Mouse (Mus musculus) erythroblast, embryonic 14.5 days (primary cell): ENCODE results near the gene Naip2. TPM values are rescaled to one million over a fixed set of nuclear protein-coding genes. Genes with fewer than 3 reads are reported as not detected.

ENCODE experiments used
- H3K27me3 ChIP-seq: 2 replicates; pipeline ENCODE4 v1.6.1; 2012; ENCODE audit warnings: inconsistent platforms; ENCODE audit not compliant: control insufficient read depth
- H3K36me3 ChIP-seq: 2 replicates; pipeline ENCODE4 v1.6.1; 2012; ENCODE audit warnings: mild to moderate bottlenecking, inconsistent platforms; ENCODE audit not compliant: control insufficient read depth
- H3K4me1 ChIP-seq: 2 replicates; pipeline ENCODE4 v1.6.1; 2012; ENCODE audit warnings: inconsistent platforms; ENCODE audit not compliant: control insufficient read depth
- H3K4me3 ChIP-seq: replicated peaks from 2 replicates; pipeline ENCODE3; 2012; ENCODE audit warnings: moderate library complexity, mild to moderate bottlenecking, inconsistent platforms
- H3K9me3 ChIP-seq: 2 replicates; pipeline ENCODE4 v1.6.1; 2012; ENCODE audit warnings: low read length, inconsistent platforms, mixed read lengths; ENCODE audit not compliant: control insufficient read depth
- GATA1 ChIP-seq: IDR thresholded peaks from 2 replicates; pipeline ENCODE4 v1.6.1; 2012; ENCODE audit warnings: low read length, inconsistent platforms, mixed read lengths
- TAL1 ChIP-seq: IDR thresholded peaks from 3 replicates; pipeline ENCODE4 v1.6.1; 2012; ENCODE audit warnings: low read length, inconsistent platforms, mixed read lengths
- polyA plus RNA-seq: library from polyadenylated mRNA; stranded (reverse); fragments of >175 nt; gene quantifications from 2 replicates; pipeline ENCODE4 v1.2.3, GENCODE M21; 2012

Naip2 gene
- polyA plus RNA-seq, 1 experiment = not detected

DNA sequence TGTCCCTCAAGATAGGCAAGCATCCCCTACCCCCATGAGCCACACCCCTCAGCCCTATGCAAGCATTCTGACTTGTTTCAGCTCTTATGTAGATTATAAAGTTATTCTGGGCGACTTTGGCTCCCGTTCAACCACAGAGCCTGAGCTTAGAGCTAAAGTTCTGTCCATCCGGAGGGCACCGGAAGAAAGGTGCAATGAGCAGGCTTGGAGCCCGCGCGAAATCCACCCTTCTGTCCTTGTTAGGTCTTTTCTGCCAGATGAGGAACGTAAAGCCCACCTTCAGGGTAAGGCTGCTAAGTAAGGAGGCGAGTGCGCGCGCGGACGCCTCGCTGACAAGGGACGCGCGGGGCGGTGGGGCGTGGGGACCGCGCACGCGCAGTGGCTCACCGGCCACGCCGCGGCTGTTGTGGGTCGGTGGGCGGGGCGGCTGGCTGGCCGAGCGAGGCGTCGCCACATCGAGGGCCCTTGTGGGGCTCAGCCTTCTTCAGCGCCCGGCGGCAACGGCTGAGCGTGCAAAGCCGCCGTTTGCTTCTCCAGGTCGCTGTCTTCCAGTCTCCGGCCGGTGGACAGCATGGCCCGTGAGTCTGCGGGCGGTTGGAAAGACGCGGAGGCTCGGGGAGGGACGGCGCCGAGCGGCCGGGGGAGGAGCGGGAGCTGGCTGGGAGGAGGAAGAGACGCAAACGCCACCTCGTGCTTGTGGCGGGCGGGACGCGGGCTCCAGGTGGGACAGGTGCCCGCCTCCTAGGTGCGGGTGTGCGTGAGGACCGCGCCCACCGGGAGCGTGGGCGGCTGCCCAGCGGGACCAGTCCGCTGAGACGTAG, 94.0 kb downstream of the Naip2 start, which contains the start of gene Serf1:
Gene Serf1, plus strand, starts transcription at position 361 of the 821 bp plus-strand sequence.
- peaks cover 23% of the 10 kb centered on the region for H3K27me3 ChIP-seq
- peak within 1 kb of the TSS; percentile 75 for H3K4me3 ChIP-seq
- TF ChIP-seq GATA1 (no peak), TAL1 (no peak)
- H3K9me3 ChIP-seq = no peaks in the 10 kb centered on the region
- no peaks in the 10 kb centered on the region for H3K36me3 ChIP-seq
- H3K4me1 ChIP-seq = peaks cover 26% of the 10 kb centered on the region

DNA sequence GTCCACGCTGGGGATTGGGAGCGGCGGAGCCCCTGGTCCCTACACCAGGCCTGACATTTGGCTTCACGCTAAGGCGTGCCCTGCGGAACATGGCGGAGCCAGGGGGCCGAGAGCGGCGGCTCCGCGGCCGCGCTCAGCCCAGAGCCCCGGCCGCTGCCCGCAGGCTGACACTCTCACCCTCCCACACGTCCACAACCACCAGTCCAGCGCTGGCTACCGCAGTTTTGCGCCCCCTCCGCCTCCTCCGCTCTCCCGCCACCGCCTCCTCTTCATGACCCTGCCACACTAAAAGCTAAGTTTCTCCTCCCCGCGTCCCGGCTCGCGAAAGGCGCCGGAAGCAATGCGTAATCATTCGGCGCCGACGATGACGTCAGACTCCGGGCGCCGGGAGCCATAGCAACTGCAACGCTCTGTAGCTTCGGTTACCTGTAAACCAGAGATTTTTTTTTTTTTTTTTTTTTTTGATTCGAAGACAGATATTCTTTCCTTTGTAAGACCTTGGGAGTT, 98.1 kb downstream of the Naip2 start, which contains the start of gene Bdp1:
Gene Bdp1, minus strand, starts transcription at position 323 of the 507 bp plus-strand sequence.
- Histone ChIP-seq H3K36me3 (peaks cover 19% of the 10 kb centered on the region), H3K4me3 (peak within 1 kb of the TSS; percentile 97), H3K4me1 (peaks cover 54% of the 10 kb centered on the region), H3K27me3 (peaks cover 23% of the 10 kb centered on the region), H3K9me3 (no peaks in the 10 kb centered on the region)
- TF ChIP-seq GATA1 (no peak), TAL1 (no peak)

DNA sequence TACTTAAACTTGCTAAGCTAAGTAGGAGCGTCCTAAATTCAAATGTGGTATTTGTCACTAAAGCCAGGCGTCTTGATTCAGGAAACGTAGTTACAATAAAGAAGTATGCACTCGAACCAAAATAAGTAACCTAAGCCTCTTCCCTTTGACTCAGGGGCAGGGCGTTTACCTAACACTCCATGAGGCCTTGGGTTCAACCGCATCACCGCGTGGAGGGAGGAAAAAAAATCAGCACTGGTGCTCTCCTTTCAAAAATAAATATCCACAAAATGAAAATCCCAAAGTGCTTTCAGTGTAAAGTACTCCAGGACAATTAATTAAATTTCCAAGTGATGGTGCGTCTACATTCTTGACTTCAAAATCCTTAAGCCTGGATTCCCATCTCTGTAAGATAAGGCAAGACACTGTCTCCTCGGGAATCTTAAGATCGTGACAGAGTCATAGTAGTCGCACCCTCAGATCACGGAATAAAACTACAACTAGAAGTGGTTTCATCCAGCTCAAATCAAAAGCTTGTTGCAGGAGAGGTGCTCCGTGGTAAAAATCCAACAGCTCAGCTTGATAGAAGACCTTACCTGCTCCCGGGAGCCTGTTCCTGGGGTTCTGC, 98.7 kb downstream of the Naip2 start:
- Histone ChIP-seq H3K4me3 (peak overlapping the region; percentile 97), H3K27me3 (peaks cover 20% of the 10 kb centered on the region), H3K36me3 (peaks cover 26% of the 10 kb centered on the region), H3K9me3 (no peaks in the 10 kb centered on the region), H3K4me1 (peaks cover 53% of the 10 kb centered on the region)
- no peak for TF ChIP-seq GATA1
- no peak for TF ChIP-seq TAL1

DNA sequence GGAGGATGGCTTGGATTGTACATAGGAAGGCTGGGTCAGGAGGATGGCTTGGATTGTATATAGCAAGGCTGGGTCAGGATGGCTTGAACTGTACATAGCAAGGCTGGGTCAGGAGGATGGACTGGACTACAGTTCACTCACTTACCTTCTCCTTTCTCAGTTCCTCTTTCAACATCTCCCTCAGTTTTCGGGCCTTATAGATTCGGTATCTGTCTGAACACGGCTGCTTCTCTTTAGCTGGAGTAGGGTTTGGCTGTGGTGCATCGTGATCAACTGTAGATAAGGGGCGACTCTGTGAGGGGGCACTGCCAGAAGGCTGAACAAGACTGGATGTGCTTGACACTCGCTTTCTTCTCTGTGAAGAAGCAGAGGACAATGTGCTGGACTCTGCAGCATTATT, 103.1 kb downstream of the Naip2 start:
- no peaks in the 10 kb centered on the region for H3K27me3 ChIP-seq
- TF ChIP-seq TAL1 = no peak
- TF ChIP-seq GATA1 = no peak
- H3K9me3 ChIP-seq = no peaks in the 10 kb centered on the region; the same call in 1 of the 2 replicates
- peaks cover 67% of the 10 kb centered on the region for H3K36me3 ChIP-seq
- H3K4me1 ChIP-seq = peaks cover 36% of the 10 kb centered on the region
- H3K4me3 ChIP-seq = no peak overlapping the region

Other genes with a start within 250 kb of the Naip2 start
- gene Mccc2, start 186.5 kb downstream of the Naip2 start, polyA plus RNA-seq = 0.14 and 0.15 TPM in 2 replicates
- 0.13 and 0.21 TPM in 2 replicates for gene Bdp1, start 98.0 kb downstream of the Naip2 start, polyA plus RNA-seq
- 0.76 and 1.0 TPM in 2 replicates for gene Serf1, start 94.1 kb downstream of the Naip2 start, polyA plus RNA-seq
- 3.3 and 4.1 TPM in 2 replicates for gene Smn1, start 77.2 kb downstream of the Naip2 start, polyA plus RNA-seq
- not detected in 2 replicates for gene Naip5, start 44.2 kb upstream of the Naip2 start, polyA plus RNA-seq
- gene Naip6, start 115.6 kb upstream of the Naip2 start, polyA plus RNA-seq = not detected in 2 replicates